Mouse (Mus musculus): ENCODE data around the gene Myh2.

Gene Myh2

GRCm38 (mm10) chr11:67170727-67171126 is at the start of gene Myh2:
Gene Myh2, plus strand, starts transcription at chr11:67171027.
- peak; percentile 63 for DNase-seq

- no peak for DNase-seq
These were observed 45.9 kb upstream of the Myh2 start for GRCm38 (mm10) chr11:67124943-67125342.

GRCm38 (mm10) chr11:67125361-67125760 is 45.5 kb upstream of the Myh2 start:
- peak; percentile 60 for DNase-seq

GRCm38 (mm10) chr11:67133526-67133925 is 37.3 kb upstream of the Myh2 start:
- DNase-seq, result peak; percentile 70

- DNase-seq, result peak; percentile 74
These were observed 36.2 kb upstream of the Myh2 start for GRCm38 (mm10) chr11:67134654-67135053.

GRCm38 (mm10) chr11:67135532-67135931 is 35.3 kb upstream of the Myh2 start:
- peak; percentile 2 for DNase-seq

- peak; percentile 5 for DNase-seq
These were observed 31.3 kb upstream of the Myh2 start for GRCm38 (mm10) chr11:67139556-67139955.

- DNase-seq, result peak; percentile 11
These were observed 30.7 kb upstream of the Myh2 start for GRCm38 (mm10) chr11:67140175-67140574.

- DNase-seq, result peak; percentile 55
These were observed 29.8 kb upstream of the Myh2 start for GRCm38 (mm10) chr11:67141031-67141430.

- peak; percentile 66 for DNase-seq
These were observed 28.8 kb upstream of the Myh2 start for GRCm38 (mm10) chr11:67142047-67142446.

- DNase-seq, result peak; percentile 72
These were observed 27.8 kb upstream of the Myh2 start for GRCm38 (mm10) chr11:67143065-67143464.

- peak; percentile 28 for DNase-seq
These were observed 26.8 kb upstream of the Myh2 start for GRCm38 (mm10) chr11:67143863-67144498.

- DNase-seq, result peak; percentile 58
These were observed 26.1 kb upstream of the Myh2 start for GRCm38 (mm10) chr11:67144559-67145265.

- DNase-seq, result peak; percentile 18
These were observed 25.1 kb upstream of the Myh2 start for GRCm38 (mm10) chr11:67145482-67146408.

GRCm38 (mm10) chr11:67146409-67147282 is 24.2 kb upstream of the Myh2 start:
- peak; percentile 33 for DNase-seq

- DNase-seq, result peak; percentile 82
These were observed 23.4 kb upstream of the Myh2 start for GRCm38 (mm10) chr11:67147283-67147921.

- peak; percentile 23 for DNase-seq
These were observed 22.4 kb upstream of the Myh2 start for GRCm38 (mm10) chr11:67148286-67149012.

- DNase-seq, result no peak
These were observed 20.6 kb upstream of the Myh2 start for GRCm38 (mm10) chr11:67150237-67150636.

- DNase-seq, result peak; percentile 1
These were observed 19.7 kb upstream of the Myh2 start for GRCm38 (mm10) chr11:67151159-67151558.

- peak; percentile 70 for DNase-seq
These were observed 18.9 kb upstream of the Myh2 start for GRCm38 (mm10) chr11:67151651-67152630.
